Mouse (Mus musculus) stomach, postnatal 0 days (tissue): Measurements from ENCODE around the gene Arhgap31.

ENCODE experiments used
- CTCF ChIP-seq: IDR thresholded peaks from 2 replicates; pipeline ENCODE4 v1.5.1; 2016; ENCODE audit warnings: antibody characterized with exemption, low read depth, mild to moderate bottlenecking, moderate library complexity
- EP300 ChIP-seq: optimal IDR thresholded peaks from 2 replicates; pipeline ENCODE3; 2016; ENCODE audit warnings: antibody characterized with exemption

- TF ChIP-seq CTCF (no peak), EP300 (no peak)
Observed at GRCm38 (mm10) chr16:38620696-38621450, 92.2 kb downstream of the Arhgap31 start.
